11 mouse cellular contexts compared by ENCODE assay signal in genomic region chr2:41359451-41359850, GRCm38 (mm10).
"Had no signal": no experiment of that assay in that cellular context is flagged by ENCODE, and none has a peak within 500 bp of the region (broad histone marks: within the 10 kb centered on the region; RNA-seq: fewer than 3 reads in every experiment).

No protein-coding gene starts in this region.

- ATAC-seq: liver, postnatal 0 days; midbrain, embryonic 16.5 days had no signal

- DNase-seq: kidney, postnatal 36 days; layer of hippocampus, adult 9-11 months; layer of hippocampus, postnatal 36 days; liver; liver, embryonic 13.5 days; liver, postnatal 0 days; retina, postnatal 1 day; right cerebral cortex, postnatal 4 days; thymus, adult 2 months; thymus, postnatal 25 days had no signal
